Mouse (Mus musculus): ENCODE measurements around the gene Mpzl1.
A peak's percentile ranks its signal among the peaks of the same experiment; 100 is the strongest.

Gene Mpzl1

DNA sequence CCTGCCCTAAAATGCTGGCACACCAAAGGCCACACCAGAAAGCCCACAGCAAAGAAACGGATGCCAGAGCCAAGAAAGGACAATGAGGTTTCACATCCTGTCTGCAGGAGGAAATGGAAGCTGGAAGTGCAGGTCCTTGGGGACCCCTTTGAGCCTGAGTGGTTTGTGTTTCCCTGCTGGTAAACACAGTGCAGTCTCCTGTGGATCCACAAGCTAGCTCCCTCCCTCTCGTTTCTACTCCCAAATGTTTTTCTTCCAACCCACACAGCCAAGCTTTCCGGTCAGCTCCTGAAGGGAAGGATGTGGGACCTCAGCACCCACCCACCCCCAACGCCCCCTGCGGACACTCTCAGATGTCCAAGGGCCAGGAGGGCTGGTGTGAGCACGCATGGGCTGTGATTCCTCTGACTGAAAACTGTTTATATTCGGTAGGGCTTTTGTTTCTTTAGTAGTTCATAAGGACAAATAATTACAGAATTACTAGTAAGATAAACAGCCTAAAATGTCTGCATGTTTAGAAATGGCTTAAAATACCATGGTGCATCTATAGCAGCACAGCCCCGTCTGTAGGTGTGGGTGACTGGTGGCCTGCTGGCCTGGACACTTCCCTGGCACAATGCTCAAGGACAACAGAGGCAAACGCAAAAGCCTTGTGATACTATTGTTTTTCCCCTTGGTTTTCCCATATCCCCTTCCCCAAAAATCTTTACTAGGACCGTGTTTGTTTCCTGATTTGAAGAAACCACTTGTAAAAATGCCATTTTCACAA, 44.9 kb downstream of the Mpzl1 start:
- Histone ChIP-seq H3K27me3 (ENCODE audit: insufficient read depth, low read length) (no peaks in the 10 kb centered on the region), H3K9me3 (ENCODE audit: low read length) (no peaks in the 10 kb centered on the region), H3K4me3 (replicated peaks; ENCODE audit: low read length) (no peak overlapping the region), H3K4me1 (replicated peaks; ENCODE audit: low read depth, low read length) (peaks cover 25% of the 10 kb centered on the region), H3K36me3 (ENCODE audit: insufficient read depth, low read length) (peaks cover 32% of the 10 kb centered on the region)
- no peak for TF ChIP-seq CTCF (conservative IDR thresholded peaks at IDR 0.05; ENCODE audit: low read length)
- no peak for TF ChIP-seq POU5F1 (IDR thresholded peaks at IDR 0.05; ENCODE audit: borderline replicate concordance, low read length)
- no peak for TF ChIP-seq NANOG (IDR thresholded peaks at IDR 0.05; ENCODE audit: borderline replicate concordance, low read length)

DNA sequence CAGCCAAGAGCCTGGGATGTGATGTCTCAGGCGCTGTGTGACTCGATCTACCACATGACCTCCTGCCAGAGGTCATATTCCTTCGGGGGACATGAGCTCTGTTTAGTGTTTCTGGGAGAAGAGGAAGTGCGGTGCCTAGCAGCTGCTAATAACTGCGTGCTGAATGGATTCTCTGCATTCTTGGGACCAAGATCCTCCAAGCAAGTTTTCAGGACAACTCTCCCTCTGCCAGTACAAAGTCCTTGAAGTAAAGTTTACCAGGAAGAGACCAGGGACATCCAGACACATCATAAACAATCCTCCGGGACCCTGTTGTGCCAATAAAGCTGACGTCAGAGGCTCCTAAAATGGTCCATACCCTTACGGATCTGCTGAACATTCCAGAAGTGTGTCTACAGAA, 46.5 kb downstream of the Mpzl1 start:
- Histone ChIP-seq H3K4me1 (replicated peaks; ENCODE audit: low read depth, low read length) (peaks cover 31% of the 10 kb centered on the region), H3K27me3 (ENCODE audit: insufficient read depth, low read length) (no peaks in the 10 kb centered on the region; the same call in 1 of the 2 replicates), H3K36me3 (ENCODE audit: insufficient read depth, low read length) (peaks cover 16% of the 10 kb centered on the region), H3K4me3 (replicated peaks; ENCODE audit: low read length) (no peak overlapping the region), H3K9me3 (ENCODE audit: low read length) (no peaks in the 10 kb centered on the region)
- no peak for TF ChIP-seq POU5F1 (IDR thresholded peaks at IDR 0.05; ENCODE audit: borderline replicate concordance, low read length)
- no peak for TF ChIP-seq NANOG (IDR thresholded peaks at IDR 0.05; ENCODE audit: borderline replicate concordance, low read length)
- no peak for TF ChIP-seq CTCF (conservative IDR thresholded peaks at IDR 0.05; ENCODE audit: low read length)

DNA sequence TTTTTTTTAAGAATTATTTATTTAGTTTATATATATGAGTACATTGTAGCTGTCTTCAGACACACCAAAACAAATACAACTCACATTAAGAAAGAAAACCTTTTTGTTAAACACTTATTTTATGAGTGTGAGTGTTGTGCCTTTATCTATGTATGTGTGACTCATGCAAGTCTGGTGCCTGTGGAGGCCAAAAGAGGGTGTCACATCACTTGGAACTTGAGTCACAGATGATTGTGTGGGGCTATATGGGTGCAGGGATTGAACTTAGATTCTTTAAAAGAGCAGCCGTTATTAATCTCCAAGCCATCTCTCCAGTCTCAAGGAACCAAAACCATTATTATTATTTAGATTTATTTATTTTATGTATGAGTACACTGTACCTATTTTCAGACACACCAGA, 48.0 kb downstream of the Mpzl1 start:
- TF ChIP-seq CTCF (conservative IDR thresholded peaks at IDR 0.05; ENCODE audit: low read length) (no peak), NANOG (IDR thresholded peaks at IDR 0.05; ENCODE audit: borderline replicate concordance, low read length) (no peak), POU5F1 (IDR thresholded peaks at IDR 0.05; ENCODE audit: borderline replicate concordance, low read length) (no peak)
- H3K4me1 ChIP-seq (replicated peaks; ENCODE audit: low read depth, low read length) = peaks cover 35% of the 10 kb centered on the region
- no peaks in the 10 kb centered on the region for H3K9me3 ChIP-seq (ENCODE audit: low read length)

DNA sequence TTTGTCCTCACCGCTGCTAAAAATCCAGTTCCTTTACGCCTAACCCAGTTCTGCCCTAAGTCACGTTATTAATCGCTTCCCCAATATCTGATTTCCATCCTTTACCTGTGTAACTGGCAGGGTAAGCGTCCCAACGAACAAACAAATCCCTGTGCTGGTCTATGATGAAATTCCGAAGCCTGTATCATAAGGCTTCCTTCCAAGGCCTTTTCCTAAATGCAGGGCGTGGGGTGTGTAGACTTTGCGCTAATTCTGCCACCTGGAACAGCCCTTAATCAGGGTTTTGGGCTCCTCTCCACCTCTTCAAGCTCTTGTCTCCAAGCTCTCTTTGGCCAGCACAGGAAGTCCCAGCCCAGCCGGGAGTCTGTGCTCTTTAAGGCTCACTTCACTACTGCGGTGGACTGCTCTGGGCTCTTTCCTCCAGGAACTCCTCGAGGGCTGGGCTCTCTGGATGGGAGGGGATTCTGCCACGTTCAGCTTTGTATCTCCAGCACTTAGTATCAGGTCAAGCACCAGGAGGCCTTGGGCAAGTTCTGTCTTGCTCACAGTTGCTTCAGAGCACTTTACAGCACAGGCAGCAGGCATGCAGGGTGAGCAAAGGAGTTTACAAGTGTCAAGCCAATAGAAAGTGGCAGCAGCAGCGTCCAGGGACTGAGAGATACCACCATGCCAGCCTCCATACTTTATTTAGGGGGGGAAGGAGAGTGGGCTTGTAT, 48.8 kb downstream of the Mpzl1 start:
- H3K4me3 ChIP-seq (replicated peaks; ENCODE audit: low read length) = no peak overlapping the region; the same call in 1 of the 2 replicates
- H3K27me3 ChIP-seq (ENCODE audit: insufficient read depth, low read length) = no peaks in the 10 kb centered on the region; the same call in 1 of the 2 replicates
- no peaks in the 10 kb centered on the region for H3K9me3 ChIP-seq (ENCODE audit: low read length)
- peaks cover 35% of the 10 kb centered on the region for H3K4me1 ChIP-seq (replicated peaks; ENCODE audit: low read depth, low read length)
- H3K36me3 ChIP-seq (ENCODE audit: insufficient read depth, low read length) = no peaks in the 10 kb centered on the region
- TF ChIP-seq CTCF (conservative IDR thresholded peaks at IDR 0.05; ENCODE audit: low read length) = no peak
- no peak for TF ChIP-seq POU5F1 (IDR thresholded peaks at IDR 0.05; ENCODE audit: borderline replicate concordance, low read length)
- no peak for TF ChIP-seq NANOG (IDR thresholded peaks at IDR 0.05; ENCODE audit: borderline replicate concordance, low read length)

More for the DNA sequence above, 48.0 kb downstream of the Mpzl1 start:
- Histone ChIP-seq H3K4me3 (replicated peaks; ENCODE audit: low read length) (no peak overlapping the region), H3K36me3 (ENCODE audit: insufficient read depth, low read length) (peaks cover 1% of the 10 kb centered on the region; the same call in 1 of the 2 replicates), H3K27me3 (ENCODE audit: insufficient read depth, low read length) (no peaks in the 10 kb centered on the region; the same call in 1 of the 2 replicates)

DNA sequence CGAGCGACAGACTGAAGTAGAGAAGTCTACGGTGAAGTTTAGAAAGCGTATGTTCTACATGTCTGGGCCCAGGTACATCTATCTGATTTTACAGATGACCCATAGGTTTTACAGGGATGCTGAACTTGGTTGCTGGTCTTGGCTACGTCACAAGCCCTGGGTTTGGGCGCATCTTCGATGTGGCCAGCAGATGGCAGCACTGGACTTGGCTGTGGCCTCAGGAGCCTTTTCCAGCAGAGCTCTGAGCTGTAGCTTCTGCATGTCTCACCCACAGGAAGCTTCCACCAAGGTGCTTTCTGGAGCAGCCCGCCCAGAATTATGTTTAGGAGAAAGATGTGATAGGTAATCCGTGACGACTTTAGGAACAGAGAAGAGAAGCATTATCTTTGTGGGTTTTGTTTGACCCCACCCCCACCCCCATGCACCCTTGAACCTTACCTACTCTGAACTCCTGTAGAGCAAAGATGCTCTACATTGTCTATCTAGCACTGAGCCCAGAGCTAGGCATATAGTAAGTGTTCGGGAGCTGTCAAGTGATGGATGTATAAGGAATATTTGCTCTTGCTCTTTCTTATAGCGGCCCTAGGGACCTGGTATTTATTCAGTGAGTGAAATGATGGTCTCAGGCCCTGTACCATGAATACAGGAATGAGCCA, 50.7 kb downstream of the Mpzl1 start:
- no peaks in the 10 kb centered on the region for H3K36me3 ChIP-seq (ENCODE audit: insufficient read depth, low read length)
- TF ChIP-seq POU5F1 (IDR thresholded peaks at IDR 0.05; ENCODE audit: borderline replicate concordance, low read length) = no peak
- peak; percentile 81 for TF ChIP-seq CTCF (conservative IDR thresholded peaks at IDR 0.05; ENCODE audit: low read length)
- TF ChIP-seq NANOG (IDR thresholded peaks at IDR 0.05; ENCODE audit: borderline replicate concordance, low read length) = no peak

DNA sequence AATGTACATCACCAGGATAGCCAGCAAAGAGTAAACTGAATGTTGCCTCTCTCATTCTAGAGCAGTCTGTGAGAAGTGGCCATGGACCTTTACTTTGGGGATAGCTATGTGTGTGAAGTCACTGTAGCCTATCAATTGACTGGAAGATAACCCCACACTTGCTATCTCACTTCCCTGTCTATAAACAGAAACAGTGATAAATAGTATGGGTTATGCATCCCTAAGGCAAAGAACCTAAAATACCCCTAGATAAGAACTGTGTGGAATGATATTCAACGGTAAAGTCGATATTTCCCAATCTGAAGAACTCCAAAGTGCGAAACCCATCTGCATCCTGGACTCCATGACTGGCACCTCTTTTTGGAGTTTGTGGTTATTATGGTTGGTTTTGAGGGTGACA, 53.1 kb downstream of the Mpzl1 start:
- Histone ChIP-seq H3K36me3 (ENCODE audit: insufficient read depth, low read length) (no peaks in the 10 kb centered on the region), H3K4me1 (replicated peaks; ENCODE audit: low read depth, low read length) (peaks cover 23% of the 10 kb centered on the region), H3K4me3 (replicated peaks; ENCODE audit: low read length) (no peak overlapping the region), H3K27me3 (ENCODE audit: insufficient read depth, low read length) (no peaks in the 10 kb centered on the region; the same call in 1 of the 2 replicates), H3K9me3 (ENCODE audit: low read length) (peaks cover 5% of the 10 kb centered on the region)
- TF ChIP-seq POU5F1 (IDR thresholded peaks at IDR 0.05; ENCODE audit: borderline replicate concordance, low read length) (no peak), NANOG (IDR thresholded peaks at IDR 0.05; ENCODE audit: borderline replicate concordance, low read length) (no peak)

More for the DNA sequence above, 50.7 kb downstream of the Mpzl1 start:
- H3K9me3 ChIP-seq (ENCODE audit: low read length) = peaks cover 5% of the 10 kb centered on the region
- no peak overlapping the region for H3K4me3 ChIP-seq (replicated peaks; ENCODE audit: low read length)
- no peaks in the 10 kb centered on the region; the same call in 1 of the 2 replicates for H3K27me3 ChIP-seq (ENCODE audit: insufficient read depth, low read length)
- peaks cover 30% of the 10 kb centered on the region for H3K4me1 ChIP-seq (replicated peaks; ENCODE audit: low read depth, low read length)

DNA sequence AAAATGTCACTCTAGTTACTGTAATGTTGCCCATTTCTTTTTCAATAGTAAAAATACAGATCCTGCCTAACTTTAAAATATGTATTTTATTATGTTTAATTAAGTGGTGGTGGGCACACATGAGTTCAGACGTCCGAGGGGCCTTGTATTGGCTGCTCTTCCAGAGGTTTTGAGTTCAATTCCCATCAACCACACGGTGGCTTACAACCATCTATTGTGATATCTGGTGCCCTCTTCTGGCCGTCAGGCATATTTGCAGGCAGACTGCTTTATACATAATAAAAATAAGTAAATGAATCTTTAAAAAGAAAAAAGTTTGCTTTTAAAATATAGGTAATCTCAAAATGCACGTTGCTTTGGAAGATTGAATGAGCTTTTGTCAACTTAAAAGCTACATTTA, 55.0 kb downstream of the Mpzl1 start:
- Histone ChIP-seq H3K9me3 (ENCODE audit: low read length) (peaks cover 5% of the 10 kb centered on the region), H3K27me3 (ENCODE audit: insufficient read depth, low read length) (peaks cover 4% of the 10 kb centered on the region), H3K36me3 (ENCODE audit: insufficient read depth, low read length) (no peaks in the 10 kb centered on the region), H3K4me3 (replicated peaks; ENCODE audit: low read length) (no peak overlapping the region), H3K4me1 (replicated peaks; ENCODE audit: low read depth, low read length) (peaks cover 21% of the 10 kb centered on the region)
- TF ChIP-seq NANOG (IDR thresholded peaks at IDR 0.05; ENCODE audit: borderline replicate concordance, low read length) (no peak), CTCF (conservative IDR thresholded peaks at IDR 0.05; ENCODE audit: low read length) (peak; percentile 57), POU5F1 (IDR thresholded peaks at IDR 0.05; ENCODE audit: borderline replicate concordance, low read length) (no peak)
